Mouse (Mus musculus): ENCODE results near the gene Plekho2. TPM values are rescaled to one million over a fixed set of nuclear protein-coding genes. Genes with fewer than 3 reads are reported as not detected.

Gene Plekho2
- total and polyA plus RNA-seq, 3 experiments: 49.9 to 61.6 (median 61.0) TPM

GRCm38 (mm10) chr9:65529659-65530058 lies 50.2 kb downstream of the Plekho2 start:
- DNase-seq: peak; percentile 89

- no peak for DNase-seq
Observed at GRCm38 (mm10) chr9:65528417-65529038, 51.3 kb downstream of the Plekho2 start.

- DNase-seq: peak; percentile 72
Observed at GRCm38 (mm10) chr9:65525445-65526195, 54.2 kb downstream of the Plekho2 start.

GRCm38 (mm10) chr9:65523611-65524364 lies 56.1 kb downstream of the Plekho2 start:
- DNase-seq: peak; percentile 87

GRCm38 (mm10) chr9:65520505-65520876 lies 59.3 kb downstream of the Plekho2 start:
- no peak for DNase-seq

- no peak for DNase-seq
Observed at GRCm38 (mm10) chr9:65519807-65520504, 59.9 kb downstream of the Plekho2 start, which contains the start of gene Ankdd1a. Gene Ankdd1a (minus strand): TSS chr9:65520193.

GRCm38 (mm10) chr9:65514851-65515261 lies 65.0 kb downstream of the Plekho2 start:
- DNase-seq: no peak

GRCm38 (mm10) chr9:65514431-65514830 lies 65.4 kb downstream of the Plekho2 start:
- no peak for DNase-seq

GRCm38 (mm10) chr9:65512520-65512919 lies 67.3 kb downstream of the Plekho2 start:
- no peak for DNase-seq

GRCm38 (mm10) chr9:65508449-65508848 lies 71.4 kb downstream of the Plekho2 start:
- DNase-seq: no peak

GRCm38 (mm10) chr9:65502721-65503505 lies 76.9 kb downstream of the Plekho2 start:
- DNase-seq: no peak

Other genes starting within 250 kb of the Plekho2 start
- gene Pdcd7, start 233.9 kb downstream of the Plekho2 start, total RNA-seq (2021): 10 to 100 TPM; 14.2 to 16.8 TPM
- 22.7 and 31.9 TPM in 2 replicates for gene Pdcd7, start 233.9 kb downstream of the Plekho2 start, polyA plus RNA-seq (2012; rRNA removed)
- gene Ubap1l, start 219.0 kb downstream of the Plekho2 start, total RNA-seq (2021): under 1 TPM; 0.45 to 0.84 TPM
- 0.73 and 1.3 TPM in 2 replicates for gene Ubap1l, start 219.0 kb downstream of the Plekho2 start, polyA plus RNA-seq (2012; rRNA removed)
- under 1 TPM in 1 of 2 experiments, not detected in 1; 0.97 TPM for gene Kbtbd13, start 188.4 kb downstream of the Plekho2 start, total RNA-seq (2021)
- gene Kbtbd13, start 188.4 kb downstream of the Plekho2 start, polyA plus RNA-seq (2012; rRNA removed): 0.44 and 0.77 TPM in 2 replicates
- gene Rasl12, start 181.5 kb downstream of the Plekho2 start, total RNA-seq (2021): 10 to 100 TPM in 1 of 2 experiments, 1 to 10 TPM in 1; 7.5 to 20.4 TPM
- 19.2 and 23.2 TPM in 2 replicates for gene Rasl12, start 181.5 kb downstream of the Plekho2 start, polyA plus RNA-seq (2012; rRNA removed)
- under 1 TPM in 1 of 2 experiments, not detected in 1; 0.43 TPM for gene Slc51b, start 157.1 kb downstream of the Plekho2 start, total RNA-seq (2021)
- not detected in 2 replicates for gene Slc51b, start 157.1 kb downstream of the Plekho2 start, polyA plus RNA-seq (2012; rRNA removed)
- 10 to 100 TPM; 11.0 to 16.6 TPM for gene Mtfmt, start 144.3 kb downstream of the Plekho2 start, total RNA-seq (2021)
- gene Mtfmt, start 144.3 kb downstream of the Plekho2 start, polyA plus RNA-seq (2012; rRNA removed): 6.5 and 7.0 TPM in 2 replicates
- gene Spg21, start 119.1 kb downstream of the Plekho2 start, total RNA-seq (2021): 10 to 100 TPM; 47.7 to 73.6 TPM
- gene Spg21, start 119.1 kb downstream of the Plekho2 start, polyA plus RNA-seq (2012; rRNA removed): 16.2 and 22.4 TPM in 2 replicates
- 1 to 10 TPM in 1 of 2 experiments, under 1 TPM in 1; 0.32 to 3.3 TPM for gene Ankdd1a, start 59.8 kb downstream of the Plekho2 start, total RNA-seq (2021)
- gene Ankdd1a, start 59.8 kb downstream of the Plekho2 start, polyA plus RNA-seq (2012; rRNA removed): 0.45 and 0.98 TPM in 2 replicates
- under 1 TPM; 0.29 to 0.45 TPM for gene Pif1, start 7.1 kb upstream of the Plekho2 start, total RNA-seq (2021)
- gene Pif1, start 7.1 kb upstream of the Plekho2 start, polyA plus RNA-seq (2012; rRNA removed): 0.42 and 0.46 TPM in 2 replicates
- 10 to 100 TPM; 63.1 to 85.0 TPM for gene Rbpms2, start 49.6 kb upstream of the Plekho2 start, total RNA-seq (2021)
- 125 and 154 TPM in 2 replicates for gene Rbpms2, start 49.6 kb upstream of the Plekho2 start, polyA plus RNA-seq (2012; rRNA removed)
- gene Oaz2, start 88.0 kb upstream of the Plekho2 start, total RNA-seq (2021): 100 to 1,000 TPM; 101 to 156 TPM
- gene Oaz2, start 88.0 kb upstream of the Plekho2 start, polyA plus RNA-seq (2012; rRNA removed): 172 and 201 TPM in 2 replicates
- 10 to 100 TPM; 23.9 to 33.2 TPM for gene Zfp609, start 247.5 kb upstream of the Plekho2 start, total RNA-seq (2021)
- 6.2 and 9.3 TPM in 2 replicates for gene Zfp609, start 247.5 kb upstream of the Plekho2 start, polyA plus RNA-seq (2012; rRNA removed)